Mouse (Mus musculus): ENCODE data around the gene Elf1.

Gene Elf1

GRCm38 (mm10) chr14:79564784-79565183 lies 83.8 kb downstream of the Elf1 start:
- no peak for DNase-seq (ENCODE audit: extremely low spot score, low spot score)

DNA sequence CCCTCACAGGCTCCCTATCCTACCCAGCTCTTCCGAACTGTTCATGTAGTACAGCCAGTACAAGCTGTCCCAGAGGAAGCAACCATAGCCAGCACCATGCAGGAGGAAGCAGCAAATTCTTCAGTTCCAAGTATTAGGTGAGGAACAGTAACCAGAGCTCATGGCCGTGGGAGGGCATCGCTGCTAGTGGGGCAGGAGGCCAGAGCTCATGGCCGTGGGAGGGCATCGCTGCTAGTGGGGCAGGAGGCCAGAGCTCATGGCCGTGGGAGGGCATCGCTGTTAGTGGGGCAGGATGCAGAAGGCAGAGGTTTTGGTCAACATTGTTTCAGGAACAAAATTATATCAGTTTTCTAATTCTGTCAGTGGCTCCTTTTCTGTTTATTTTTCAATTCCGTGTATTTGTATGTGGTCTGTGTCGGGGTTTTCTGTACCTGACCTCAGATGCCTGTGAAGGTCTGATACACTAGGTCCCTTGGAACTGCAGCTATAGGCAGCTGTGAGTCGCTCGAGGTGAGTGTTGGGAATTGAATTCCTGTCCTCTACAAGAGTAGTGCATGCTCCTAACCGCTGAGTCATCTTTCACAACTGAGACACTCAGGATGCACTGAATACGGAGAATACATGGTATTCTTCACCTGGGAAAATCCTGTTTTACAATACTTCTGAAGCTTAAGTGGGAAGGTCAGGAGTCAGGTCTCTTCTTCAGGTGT lies 92.6 kb downstream of the Elf1 start:
- no peak for DNase-seq (ENCODE audit: extremely low spot score, low spot score)

DNA sequence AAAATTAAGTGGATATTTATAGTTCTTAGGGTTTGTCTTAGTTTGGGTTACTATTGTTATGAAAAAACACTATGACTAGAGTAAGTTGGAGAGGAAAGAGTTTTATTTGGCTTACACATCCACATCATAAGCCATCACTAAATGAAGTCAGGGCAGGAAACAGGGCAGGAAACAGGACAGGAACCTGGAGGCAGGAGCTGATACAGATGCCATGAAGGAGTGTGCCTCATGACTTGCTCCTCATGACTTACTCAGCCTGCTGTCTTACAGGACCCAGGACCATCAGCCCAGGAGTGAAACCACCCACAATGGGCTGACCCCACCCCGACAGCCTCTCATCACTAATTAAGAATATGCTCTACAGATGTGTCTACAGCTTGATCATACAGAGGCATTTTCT lies 93.4 kb downstream of the Elf1 start:
- no peak for DNase-seq (ENCODE audit: extremely low spot score, low spot score)

DNA sequence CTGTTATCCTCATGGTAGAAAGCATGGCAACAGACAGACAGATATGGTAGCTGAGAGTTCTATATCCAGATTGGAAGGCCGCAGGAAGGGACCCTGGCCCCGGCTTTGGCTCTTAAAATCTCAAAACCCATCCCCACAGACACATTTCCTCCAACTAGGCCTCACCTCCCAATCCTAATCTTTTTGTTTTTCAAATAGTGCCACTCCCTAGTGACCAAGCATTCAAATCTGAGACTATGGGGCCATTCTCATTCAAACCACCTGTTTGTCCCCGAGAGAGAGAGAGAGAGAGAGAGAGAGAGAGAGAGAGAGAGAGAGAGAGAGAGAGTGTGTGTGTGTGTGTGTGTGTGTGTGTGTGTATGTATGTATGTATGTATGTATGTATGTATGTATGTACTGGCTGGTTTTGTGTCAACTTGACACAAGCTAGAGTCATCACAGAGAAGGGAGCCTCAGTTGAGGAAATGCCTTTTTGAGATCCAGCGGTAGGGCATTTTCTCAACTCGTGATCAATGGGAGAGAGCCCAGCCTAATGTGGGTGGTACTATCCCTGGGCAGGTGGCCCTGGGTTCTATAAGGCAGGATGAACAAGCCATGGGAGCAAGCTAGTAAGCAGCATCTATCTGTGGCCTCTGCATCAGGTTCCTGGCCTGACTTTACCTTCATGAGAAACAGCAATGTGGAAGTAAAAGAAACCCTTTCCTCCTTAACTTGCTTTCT lies 102.7 kb downstream of the Elf1 start:
- no peak for DNase-seq (ENCODE audit: extremely low spot score, low spot score)

GRCm38 (mm10) chr14:79586499-79587138 lies 105.6 kb downstream of the Elf1 start:
- no peak for DNase-seq (ENCODE audit: extremely low spot score, low spot score)

- DNase-seq (ENCODE audit: extremely low spot score, low spot score) = peak; percentile 96
These were observed 106.3 kb downstream of the Elf1 start, which contains the start of gene Sugt1 for GRCm38 (mm10) chr14:79587139-79587851. TSS of gene Sugt1 (plus strand) at chr14:79587691.

- no peak for DNase-seq (ENCODE audit: extremely low spot score, low spot score)
These were observed 106.8 kb downstream of the Elf1 start for GRCm38 (mm10) chr14:79587852-79588229.

GRCm38 (mm10) chr14:79588534-79588951 lies 107.5 kb downstream of the Elf1 start:
- DNase-seq (ENCODE audit: extremely low spot score, low spot score) = no peak

DNA sequence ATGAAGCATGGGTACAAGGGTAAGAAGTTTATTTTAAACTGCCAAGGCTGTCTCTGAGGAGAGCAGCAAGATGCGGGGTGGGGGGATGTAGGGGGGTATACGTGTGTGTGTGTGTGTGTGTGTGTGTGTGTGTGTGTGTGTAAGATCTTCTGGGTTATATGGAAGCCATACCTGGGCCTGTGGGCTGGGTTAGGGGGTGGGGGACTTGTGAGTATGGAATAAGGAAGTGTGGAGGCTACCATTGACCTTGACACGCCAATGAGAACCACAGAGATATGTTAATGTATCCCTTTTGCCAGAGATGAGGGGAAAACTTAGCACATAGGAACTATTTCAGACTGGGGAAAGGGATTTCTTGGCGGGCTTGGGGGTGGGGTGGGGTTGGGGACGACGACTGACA lies 108.4 kb downstream of the Elf1 start:
- no peak for DNase-seq (ENCODE audit: extremely low spot score, low spot score)

- DNase-seq (ENCODE audit: extremely low spot score, low spot score) = no peak
These were observed 109.9 kb downstream of the Elf1 start for GRCm38 (mm10) chr14:79590916-79591315.

GRCm38 (mm10) chr14:79591611-79592010 lies 110.6 kb downstream of the Elf1 start:
- no peak for DNase-seq (ENCODE audit: extremely low spot score, low spot score)

DNA sequence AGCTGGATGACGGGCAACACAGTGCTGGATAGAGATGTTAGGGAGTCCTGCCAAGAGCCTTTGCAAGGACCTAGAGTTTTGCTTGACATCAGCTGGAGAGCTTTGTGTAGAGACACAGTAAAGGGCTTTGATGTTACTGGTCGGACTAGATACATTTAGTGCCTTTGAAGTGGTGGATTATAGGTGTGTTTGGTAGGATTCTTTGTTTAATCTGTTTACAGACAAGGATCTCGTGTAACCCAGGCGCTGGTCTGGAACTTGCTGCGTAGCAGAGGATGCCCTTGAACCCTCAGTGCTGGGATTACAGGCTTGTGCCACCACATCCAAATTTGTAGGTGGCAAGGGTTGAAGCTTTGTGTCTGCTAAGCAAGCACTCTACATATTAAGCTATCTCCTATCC lies 113.1 kb downstream of the Elf1 start:
- DNase-seq (ENCODE audit: extremely low spot score, low spot score) = no peak

DNA sequence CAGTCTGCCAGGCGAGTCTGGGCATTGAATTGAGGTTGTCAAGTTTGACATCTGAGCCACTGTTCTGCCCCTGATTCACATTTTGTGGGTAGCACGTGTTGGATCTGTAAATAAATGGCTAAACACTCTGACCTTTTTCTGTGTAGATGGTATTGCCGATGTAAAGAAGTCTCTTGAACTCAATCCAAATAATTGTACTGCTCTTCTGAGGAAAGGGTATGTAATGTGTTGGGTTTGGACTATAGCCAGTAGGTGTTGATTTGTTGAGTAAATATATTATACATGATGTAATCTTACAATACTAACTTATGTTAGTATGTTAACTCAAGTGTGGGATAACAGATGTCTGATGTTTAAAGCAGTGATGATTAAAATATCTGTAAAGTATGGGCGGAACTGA lies 115.6 kb downstream of the Elf1 start:
- DNase-seq (ENCODE audit: extremely low spot score, low spot score) = no peak

DNA sequence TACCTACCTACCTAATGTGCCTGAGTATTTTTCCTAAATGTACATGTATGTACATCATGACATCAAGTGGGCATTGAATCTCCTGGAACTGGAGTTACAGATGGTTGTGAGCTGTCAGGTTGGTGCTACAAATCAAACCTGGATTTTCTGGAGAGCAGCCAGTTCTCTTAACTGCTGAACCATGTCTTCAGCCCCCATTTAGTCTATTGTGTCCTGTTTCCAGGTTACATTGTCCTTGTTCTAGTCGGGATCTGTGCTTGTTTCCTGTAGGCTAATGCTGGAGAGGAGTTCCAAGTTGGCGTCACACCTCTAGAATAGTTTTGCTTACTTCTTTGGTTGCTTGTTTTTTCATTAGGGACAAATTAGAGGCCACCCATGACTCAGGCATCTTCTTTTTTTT lies 124.9 kb downstream of the Elf1 start:
- DNase-seq (ENCODE audit: extremely low spot score, low spot score) = no peak

DNA sequence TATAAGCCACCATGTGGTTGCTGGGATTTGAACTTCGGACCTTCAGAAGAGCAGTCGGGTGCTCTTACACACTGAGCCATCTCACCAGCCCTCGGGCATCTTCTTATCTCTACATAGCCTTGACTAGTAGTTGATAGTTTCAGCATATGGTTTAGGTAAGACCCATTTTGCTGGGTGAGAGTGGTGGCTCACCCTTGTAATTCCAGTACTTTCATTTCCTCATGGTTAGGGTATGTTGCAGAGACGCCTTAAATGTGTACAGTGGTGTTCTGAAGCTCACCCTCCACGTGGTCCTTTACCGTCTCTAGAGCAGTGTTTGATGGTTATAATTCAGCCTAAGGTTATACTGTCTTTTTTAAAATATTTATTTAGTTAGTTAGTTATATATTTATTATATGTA lies 125.4 kb downstream of the Elf1 start:
- DNase-seq (ENCODE audit: extremely low spot score, low spot score) = no peak

DNA sequence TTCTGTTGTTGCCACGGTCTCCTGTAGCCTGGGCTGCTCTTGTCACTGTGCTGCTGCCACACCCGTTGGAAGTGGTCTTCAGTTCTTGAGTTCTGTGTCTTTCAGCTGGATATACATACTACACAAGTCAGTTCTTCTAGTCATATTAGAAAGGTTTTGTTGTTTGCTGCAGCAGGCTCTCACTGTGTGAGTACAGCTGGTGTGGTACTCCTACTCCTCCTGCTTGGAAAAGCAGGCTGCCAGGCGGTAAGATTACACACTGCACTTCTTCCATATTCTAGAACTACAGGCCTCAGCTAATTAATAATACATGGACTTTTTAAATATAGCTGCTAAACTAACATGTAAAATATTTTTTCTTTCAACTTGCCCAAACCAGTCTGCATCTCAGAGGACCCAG lies 125.9 kb downstream of the Elf1 start:
- no peak for DNase-seq (ENCODE audit: extremely low spot score, low spot score)

DNA sequence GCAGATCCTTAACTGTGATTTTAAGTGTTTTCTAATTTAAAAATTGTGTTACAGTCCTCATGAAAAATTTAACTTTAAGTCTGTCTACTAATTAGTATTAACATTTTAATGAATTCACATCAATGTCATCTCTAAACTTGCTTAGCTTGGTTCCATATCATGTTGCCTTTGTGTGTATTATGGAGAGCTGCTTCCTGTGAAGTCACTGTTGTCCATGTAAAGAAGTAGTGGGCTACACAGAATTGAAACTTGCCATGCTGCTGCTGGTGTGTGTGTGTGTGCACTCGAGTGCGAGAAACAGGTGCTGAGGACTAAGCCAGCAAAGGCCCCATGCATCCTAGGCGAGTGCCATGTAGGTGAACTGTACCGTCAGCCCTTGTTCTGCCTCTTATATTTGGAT lies 126.4 kb downstream of the Elf1 start:
- no peak for DNase-seq (ENCODE audit: extremely low spot score, low spot score)

GRCm38 (mm10) chr14:79608286-79608685 lies 127.3 kb downstream of the Elf1 start:
- DNase-seq (ENCODE audit: extremely low spot score, low spot score) = no peak

GRCm38 (mm10) chr14:79617121-79617828 lies 136.3 kb downstream of the Elf1 start:
- DNase-seq (ENCODE audit: extremely low spot score, low spot score) = no peak

DNA sequence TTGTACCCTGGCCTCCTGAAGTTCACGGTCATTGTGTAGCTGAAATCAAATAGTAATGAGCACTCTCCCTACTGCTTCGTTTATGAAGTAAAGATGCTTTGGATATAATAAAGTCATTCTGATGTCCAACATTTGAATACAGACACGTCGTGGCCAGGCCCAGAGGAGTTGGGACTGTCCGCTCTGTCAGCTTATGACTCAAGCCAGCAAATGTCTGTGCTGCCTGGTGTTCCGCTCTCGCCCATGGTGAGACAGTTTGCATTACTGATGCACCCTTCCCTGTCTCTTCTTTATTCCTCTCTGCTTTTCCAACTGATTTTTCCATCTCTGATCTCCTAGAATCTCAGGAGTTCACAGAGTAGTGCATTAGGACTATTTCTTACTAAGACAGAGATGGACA lies 138.8 kb downstream of the Elf1 start:
- DNase-seq (ENCODE audit: extremely low spot score, low spot score) = no peak

DNA sequence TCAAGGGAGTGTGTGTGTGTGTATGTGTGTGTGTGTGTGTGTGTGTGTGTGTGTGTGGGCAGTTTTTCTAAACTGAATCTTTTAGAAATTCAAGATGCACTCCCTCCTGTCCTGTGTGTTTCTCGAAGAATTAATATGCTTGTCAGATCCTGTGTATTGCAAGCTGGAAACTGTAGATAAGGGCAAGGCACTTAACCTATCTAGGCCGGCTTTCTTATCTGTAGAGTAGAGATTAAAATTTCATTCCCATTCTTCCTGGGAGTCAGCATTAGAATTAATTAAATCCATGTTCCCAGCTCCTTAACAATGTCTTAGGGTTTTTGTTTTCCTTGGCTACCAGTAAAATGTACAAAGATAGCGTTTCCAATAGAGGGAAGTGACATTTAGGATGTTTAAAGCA lies 140.1 kb downstream of the Elf1 start:
- DNase-seq (ENCODE audit: extremely low spot score, low spot score) = no peak

Measured in neural tube, embryonic 10.5 days (tissue).